Mouse (Mus musculus) adipose tissue, adult 10 weeks (tissue): ENCODE results near the gene Gm10638. TPM values are rescaled to one million over a fixed set of nuclear protein-coding genes. Genes with fewer than 3 reads are reported as not detected.

Experiments used
- polyA plus RNA-seq: library from polyadenylated mRNA; stranded (reverse); fragments of 350-450 nt; fragmentation: Illumina TruSeq; extraction: RNeasy Lipid Tissue Mini Kit (QIAGEN cat#74804); gene quantifications from one replicate; pipeline ENCODE4 v1.2.3, GENCODE M21; 2014; ENCODE audit warnings: low read depth, low replicate concordance

The Gm10638 gene
- 4.6 TPM for polyA plus RNA-seq

GRCm38 (mm10) chr8:86745221-86745934 lies at the start of gene Gm10638, which contains the start of gene Siah1a:
Gene Gm10638 (plus strand): TSS chr8:86745699.
Gene Siah1a (minus strand): TSS chr8:86745934.

Other genes with a start within 250 kb of the Gm10638 start
- gene Abcc12, start 165.0 kb upstream of the Gm10638 start, polyA plus RNA-seq, result 1.5 TPM
- gene Lonp2, start 121.7 kb upstream of the Gm10638 start, polyA plus RNA-seq, result 94.9 TPM
- 20.3 TPM for gene Siah1a, start 235 bp downstream of the Gm10638 start, polyA plus RNA-seq
- gene N4bp1, start 139.6 kb downstream of the Gm10638 start, polyA plus RNA-seq, result 17.6 TPM